Mouse (Mus musculus) myocyte (in vitro differentiated cells): ENCODE results near the gene Wnt2.

ENCODE experiments used
- CEBPB ChIP-seq: IDR thresholded peaks from 2 replicates; pipeline ENCODE4 v1.6.1; 2011; ENCODE audit warnings: mild to moderate bottlenecking, moderate library complexity; ENCODE audit not compliant: poor library complexity, insufficient read depth, severe bottlenecking
- E2F4 ChIP-seq: IDR thresholded peaks from one replicate; pipeline ENCODE4 v1.6.1; 2011; ENCODE audit warnings: mild to moderate bottlenecking, control low read depth, moderate library complexity; ENCODE audit not compliant: insufficient read depth
- MAX ChIP-seq: IDR thresholded peaks from one replicate; pipeline ENCODE4 v1.6.1; 2011; ENCODE audit warnings: low read depth, mild to moderate bottlenecking, control low read depth
- MYOD1 ChIP-seq, 3 experiments: IDR thresholded peaks; one replicate each; pipeline ENCODE4 v1.6.1; 2011; ENCODE audit warnings: control low read depth in 2 of 3, low read depth in 2 of 3, mild to moderate bottlenecking in 2 of 3, moderate library complexity in 1 of 3; ENCODE audit not compliant: insufficient read length in 2 of 3, control insufficient read depth in 1 of 3
- MYOG ChIP-seq, 3 experiments: IDR thresholded peaks; one replicate each; pipeline ENCODE4 v1.6.1; 2011; ENCODE audit warnings: control low read depth in 2 of 3, low read depth in 2 of 3, mild to moderate bottlenecking in 2 of 3; ENCODE audit not compliant: insufficient read length in 2 of 3, control insufficient read depth in 1 of 3, insufficient read depth in 1 of 3
- POLR2A ChIP-seq: IDR thresholded peaks from one replicate; pipeline ENCODE4 v1.6.1; 2011; ENCODE audit warnings: low read depth, mild to moderate bottlenecking, control low read depth, moderate library complexity; ENCODE audit not compliant: insufficient read length
- POLR2AphosphoS2 ChIP-seq: IDR thresholded peaks from one replicate; pipeline ENCODE4 v1.6.1; 2011; ENCODE audit warnings: low read depth, control low read depth; ENCODE audit not compliant: insufficient read length
- REST ChIP-seq: IDR thresholded peaks from one replicate; pipeline ENCODE4 v1.6.1; 2011; ENCODE audit warnings: mild to moderate bottlenecking, control low read depth, moderate library complexity; ENCODE audit not compliant: insufficient read depth, insufficient read length
- TCF12 ChIP-seq: IDR thresholded peaks from one replicate; pipeline ENCODE4 v1.6.1; 2011; ENCODE audit warnings: mild to moderate bottlenecking, control low read depth; ENCODE audit not compliant: poor library complexity, insufficient read depth, severe bottlenecking
- TCF3 ChIP-seq: IDR thresholded peaks from one replicate; pipeline ENCODE4 v1.6.1; 2011; ENCODE audit warnings: low read depth, control low read depth; ENCODE audit not compliant: insufficient read length
- USF1 ChIP-seq: IDR thresholded peaks from one replicate; pipeline ENCODE4 v1.6.1; 2011; ENCODE audit warnings: low read depth, mild to moderate bottlenecking, control low read depth, moderate library complexity

DNA sequence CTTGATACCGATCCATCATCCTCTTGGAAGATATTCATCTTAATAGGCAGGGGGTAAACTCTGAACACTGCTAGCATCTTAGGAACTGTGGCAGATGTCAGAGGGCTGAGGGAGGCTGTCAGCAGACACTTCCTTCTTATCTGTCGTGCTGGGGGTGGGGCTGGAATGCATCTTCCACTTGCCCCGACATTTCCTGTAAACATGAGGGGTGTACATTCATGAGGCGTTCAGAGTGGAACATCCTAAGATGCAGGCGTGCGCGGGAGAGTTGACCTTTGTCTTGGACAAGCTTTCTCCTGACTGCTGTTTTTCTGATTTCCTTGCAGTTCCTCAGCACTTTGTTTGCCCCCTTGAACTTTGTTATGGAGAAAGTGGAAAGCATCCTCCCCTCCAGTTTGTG, 88.0 kb downstream of the Wnt2 start:
- no peak for TF ChIP-seq POLR2A
- no peak for TF ChIP-seq POLR2AphosphoS2
- TF ChIP-seq CEBPB = no peak
- TF ChIP-seq USF1 = no peak
- TF ChIP-seq TCF3 = no peak
- TF ChIP-seq MYOD1 (IDR thresholded peaks at IDR 0.05; ENCODE audit: control insufficient read depth in 1 of 3, insufficient read length in 2 of 3, low read depth in 2 of 3) = no peak
- TF ChIP-seq MYOG (IDR thresholded peaks at IDR 0.05; ENCODE audit: control insufficient read depth in 1 of 3, insufficient read depth in 1 of 3, insufficient read length in 2 of 3, low read depth in 2 of 3) = no peak
- no peak for TF ChIP-seq TCF12
- no peak for TF ChIP-seq E2F4
- no peak for TF ChIP-seq MAX
- no peak for TF ChIP-seq REST
